Mouse (Mus musculus) bone marrow, adult 2 months (tissue): ENCODE results near the gene Sfxn1.

Experiments used
- CTCF ChIP-seq: fragments of 200-500 bp; IDR thresholded peaks from 2 replicates; pipeline ENCODE4 v1.5.1; 2011; ENCODE audit warnings: low read length, control low read depth; ENCODE audit not compliant: control insufficient read depth, insufficient read depth
- POLR2A ChIP-seq: fragments of 200-500 bp; IDR thresholded peaks from 2 replicates; pipeline ENCODE4 v1.6.1; 2011; ENCODE audit warnings: low read depth, mild to moderate bottlenecking, control low read depth, low read length, borderline replicate concordance; ENCODE audit not compliant: control insufficient read depth

- no peak for TF ChIP-seq POLR2A
- TF ChIP-seq CTCF = no peak
Observed at GRCm38 (mm10) chr13:54095721-54096120, 24.1 kb downstream of the Sfxn1 start.
